In the genomic region with DNA sequence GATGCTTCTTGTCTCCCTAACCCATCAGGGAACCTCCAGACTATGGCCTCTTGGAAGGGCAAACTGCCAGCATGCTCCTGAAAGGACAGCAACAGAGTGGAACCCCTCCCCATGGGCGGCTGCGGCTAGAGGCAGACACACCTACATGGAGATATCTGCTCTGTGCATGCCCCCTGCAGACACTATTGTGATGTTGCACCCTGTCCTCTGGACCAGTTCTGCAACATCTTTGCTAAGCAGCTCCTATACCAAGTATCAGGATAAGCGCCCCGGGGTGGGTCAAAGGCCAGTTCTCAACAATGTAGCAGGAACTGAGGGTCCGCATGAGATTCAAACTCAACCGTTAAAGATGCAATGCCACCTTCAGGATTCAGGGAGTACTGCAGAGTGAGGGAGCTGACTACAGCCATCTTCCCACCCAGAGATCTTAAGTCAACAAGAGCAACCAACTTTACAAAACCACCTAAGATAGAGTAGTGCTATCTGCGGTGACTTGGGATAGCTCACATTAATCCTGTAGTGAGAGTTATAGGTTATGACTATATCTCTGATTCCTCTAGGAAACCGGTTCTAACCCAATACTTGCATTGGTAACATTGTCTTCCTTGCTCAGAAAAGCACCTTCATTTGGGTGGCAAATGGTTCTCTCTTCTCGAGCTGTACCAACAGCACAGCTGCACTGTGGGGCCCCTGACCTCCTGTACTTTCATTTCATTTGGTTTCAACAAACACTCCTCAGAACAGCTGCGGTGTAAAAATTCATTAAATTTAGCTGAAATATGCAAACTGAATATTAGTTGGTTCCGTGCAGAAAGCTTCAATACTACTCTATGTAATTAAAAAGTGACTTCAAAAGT, we compare ENCODE assay signal across 8 mouse cellular contexts. TPM values are rescaled to one million over a fixed set of nuclear protein-coding genes. Genes with fewer than 3 reads are reported as not detected.
A peak's percentile ranks its signal among the peaks of the same experiment; 100 is the strongest.
DNase-seq lines count a peak whose midpoint lies in the region; ATAC-seq lines count a peak whose summit lies in the region.

No protein-coding gene starts in this region.

- no peaks in the 10 kb centered on the region for H3K9me3 ChIP-seq in liver, embryonic 16.5 days (replicated peaks; ENCODE audit: control insufficient read depth, low read length)

- peak; percentile 71 to 73 for DNase-seq in B cell, adult 2 months
- peak; percentile 71 for DNase-seq in ES-CJ7 (ENCODE audit: low read depth, low spot score)
- peak; percentile 12 for DNase-seq in cerebellum, adult 11 months
- peak; percentile 33 to 58 for DNase-seq in gastrocnemius, postnatal 36 days
- peak; percentile 71 for DNase-seq in kidney, adult 18-20 months
- DNase-seq in skeletal muscle tissue, adult 2 months (ENCODE audit: low read depth, low spot score) = peak; percentile 50
- peak; percentile 73 for DNase-seq in yolk sac, embryonic 10.5 days (ENCODE audit: low spot score)

- H3K27ac ChIP-seq in liver, embryonic 16.5 days (ENCODE audit: low read length) = no peak overlapping the region

- WGBS in liver, embryonic 16.5 days (ENCODE audit: insufficient replicate concordance) = 29% methylated on average over 11 of the region's 11 CpGs

- peak overlapping the region; percentile 33 for H3K4me3 ChIP-seq in liver, embryonic 16.5 days (ENCODE audit: low read depth, low read length)

- H3K4me2 ChIP-seq in liver, embryonic 16.5 days (ENCODE audit: low read depth, low read length) = peak overlapping the region; percentile 59

- H3K36me3 ChIP-seq in liver, embryonic 16.5 days (ENCODE audit: control insufficient read depth, insufficient read depth) = no peaks in the 10 kb centered on the region

- peaks cover 7% of the 10 kb centered on the region for H3K27me3 ChIP-seq in liver, embryonic 16.5 days (ENCODE audit: control insufficient read depth, insufficient read depth, low read depth, low read length)

- peaks cover 6% of the 10 kb centered on the region for H3K4me1 ChIP-seq in liver, embryonic 16.5 days (ENCODE audit: control insufficient read depth, low read depth, low read length)

- peak; percentile 82 for ATAC-seq in liver, embryonic 16.5 days (ENCODE audit: low read depth)

- intact Hi-C loops in gastrocnemius, postnatal 36 days (cut with DNase I) = loop anchor here (2.0 to 5.0 kb wide), 2 partner anchors 54 to 238 kb away; a partner anchor contains a TSS

- H3K9ac ChIP-seq in liver, embryonic 16.5 days (ENCODE audit: low read depth, low read length) = no peak overlapping the region

RNA-seq across cellular contexts. Expression of a gene that starts 52.2 kb away (rescaled TPM):
- total RNA-seq in gastrocnemius, postnatal 36 days (2021) = 10 to 100 TPM; 24.4 to 26.8 TPM
- 77.9 and 87.3 TPM in 2 replicates for polyA plus RNA-seq in liver, embryonic 16.5 days (2015; fragmentation: Nextera tagmentation; extraction: Ambion mirVana)

RNA-seq across cellular contexts. Expression of a gene that starts 54.1 kb away (rescaled TPM):
- total RNA-seq in gastrocnemius, postnatal 36 days (2021) = 1 to 10 TPM; 6.6 TPM
- polyA plus RNA-seq in liver, embryonic 16.5 days (2015; fragmentation: Nextera tagmentation; extraction: Ambion mirVana) = 10.2 and 11.2 TPM in 2 replicates

Comparison
In these comparisons a context has a peak if more than half of its experiments do, and no peak if none do; other contexts are left out.
1. DNase-seq: peak in every context shown above with its lines; median percentile 73 in yolk sac, embryonic 10.5 days; 72 in B cell, adult 2 months; 71 in ES-CJ7; 71 in kidney, adult 18-20 months; 50 in skeletal muscle tissue, adult 2 months; 46 in gastrocnemius, postnatal 36 days; 12 in cerebellum, adult 11 months.